Mouse (Mus musculus) urinary bladder, postnatal 10 days (tissue): ENCODE measurements at regions not wholly inside any gene's neighbourhood (a gene's known extent, or its start where the extent isn't known, plus 50 kb on each side); places are given as distances from the start of the nearest gene placed in this dataset.
"Not testable (repeated sequence)": the region's sequence is repeated elsewhere in the genome, so short reads cannot be mapped to it uniquely, and the experiment has no call there.

Source experiments
- DNase-seq: peaks from one replicate; pipeline ENCODE4 v3.0.0; 2022; ENCODE audit warnings: low spot score

DNA sequence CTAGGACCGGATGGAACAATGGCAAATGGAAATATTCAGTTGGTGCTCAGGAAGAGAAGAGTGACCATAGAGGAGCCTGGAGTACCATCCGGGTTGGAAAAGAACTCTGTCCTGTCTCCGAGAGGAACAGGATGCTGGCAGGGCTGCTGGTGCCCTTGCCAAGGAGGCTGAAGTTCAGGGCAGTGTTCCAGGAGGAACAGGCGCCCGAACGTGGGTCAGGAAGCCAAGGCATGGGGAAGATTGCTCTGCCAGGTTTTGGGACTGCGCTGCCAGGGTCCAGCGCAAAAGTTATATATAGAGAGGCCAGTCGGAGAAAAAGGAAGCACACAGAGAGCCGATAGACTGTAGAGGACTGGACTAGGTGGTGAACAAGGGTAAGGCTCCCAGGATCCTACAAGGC, 92.3 kb upstream of the Mdm1 start:
- no peak for DNase-seq

DNA sequence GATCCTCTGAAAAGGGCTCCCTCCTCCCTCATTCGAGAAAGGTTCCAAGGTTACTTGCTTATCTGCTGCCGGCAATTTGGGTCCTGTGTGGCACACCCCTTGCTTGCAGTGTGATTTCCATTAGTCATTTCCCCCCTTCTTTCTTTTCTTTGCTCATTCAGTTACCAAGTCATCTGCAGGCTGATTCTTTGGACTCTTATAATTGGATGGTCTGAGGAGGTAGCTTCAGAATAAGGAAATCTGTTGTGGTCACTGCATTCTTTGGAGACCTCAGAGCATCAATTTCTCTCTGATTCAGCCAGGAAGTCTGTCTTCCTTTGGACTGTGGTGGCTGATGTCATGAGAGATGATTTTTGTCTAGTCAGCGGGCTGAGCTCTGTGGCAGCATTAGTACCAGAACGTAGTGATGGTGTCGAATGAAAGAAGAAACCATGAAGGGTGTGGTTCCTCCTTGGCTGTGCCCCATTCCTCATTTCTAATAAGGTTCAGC, 91.4 kb upstream of the Mdm1 start:
- DNase-seq: no peak

DNA sequence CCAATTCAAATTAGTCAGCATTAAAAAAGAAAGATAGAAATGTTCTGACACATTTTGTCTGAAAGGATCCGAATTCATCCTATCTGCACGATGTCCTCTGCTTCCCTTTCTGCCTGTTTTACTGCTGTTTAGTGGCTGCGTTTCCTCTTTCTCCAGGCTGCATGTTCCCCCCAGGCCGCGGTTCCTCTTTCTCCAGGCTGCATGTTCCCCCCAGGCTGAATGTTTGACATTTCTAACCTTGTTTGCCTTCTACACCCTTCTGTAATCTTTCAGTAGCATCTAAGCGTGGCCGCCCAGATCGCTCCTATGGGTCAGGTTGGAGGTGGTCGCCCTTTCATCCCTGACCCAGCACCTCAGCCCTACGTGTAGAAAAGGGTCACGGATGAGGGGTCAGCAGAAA, 89.6 kb upstream of the Mdm1 start:
- DNase-seq: no peak

DNA sequence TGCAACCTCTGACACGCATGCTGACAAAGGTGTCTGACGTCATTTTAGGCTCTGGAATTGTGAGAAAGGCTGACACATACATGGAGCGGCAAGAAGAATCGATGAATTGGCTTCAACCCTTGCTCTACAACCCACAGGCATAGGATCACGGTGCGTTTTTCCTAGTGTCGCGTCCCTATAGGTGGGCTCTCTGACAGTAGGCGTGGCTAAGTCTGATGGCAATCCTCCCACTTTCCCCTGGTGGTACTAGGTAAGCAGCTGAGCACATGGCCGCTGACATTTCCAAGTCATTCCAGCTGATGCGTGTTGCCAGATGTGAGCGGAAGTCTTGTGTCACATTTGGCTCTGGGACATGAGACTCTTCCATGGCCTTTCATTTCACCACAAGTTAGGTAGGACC, 89.1 kb upstream of the Mdm1 start:
- DNase-seq: no peak

DNA sequence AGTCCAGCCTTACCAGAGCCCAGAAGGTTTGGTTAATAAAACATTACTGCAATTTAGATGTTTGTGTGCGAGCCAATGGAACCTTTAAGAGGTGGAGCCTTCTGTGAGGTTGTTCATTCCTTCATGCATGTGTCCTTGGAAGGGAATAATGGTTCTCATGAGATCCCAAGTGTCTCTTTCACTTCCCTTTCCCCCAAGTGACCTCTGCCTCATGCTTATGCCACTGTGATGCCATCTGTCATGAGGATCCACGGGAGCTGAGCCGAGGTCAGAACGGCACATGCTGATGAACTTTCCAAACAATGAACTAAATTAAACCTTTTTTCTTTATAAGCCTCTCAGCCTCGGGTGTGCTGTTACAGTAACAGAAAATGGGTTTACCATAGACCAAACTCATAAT, 88.6 kb upstream of the Mdm1 start:
- no peak for DNase-seq

DNA sequence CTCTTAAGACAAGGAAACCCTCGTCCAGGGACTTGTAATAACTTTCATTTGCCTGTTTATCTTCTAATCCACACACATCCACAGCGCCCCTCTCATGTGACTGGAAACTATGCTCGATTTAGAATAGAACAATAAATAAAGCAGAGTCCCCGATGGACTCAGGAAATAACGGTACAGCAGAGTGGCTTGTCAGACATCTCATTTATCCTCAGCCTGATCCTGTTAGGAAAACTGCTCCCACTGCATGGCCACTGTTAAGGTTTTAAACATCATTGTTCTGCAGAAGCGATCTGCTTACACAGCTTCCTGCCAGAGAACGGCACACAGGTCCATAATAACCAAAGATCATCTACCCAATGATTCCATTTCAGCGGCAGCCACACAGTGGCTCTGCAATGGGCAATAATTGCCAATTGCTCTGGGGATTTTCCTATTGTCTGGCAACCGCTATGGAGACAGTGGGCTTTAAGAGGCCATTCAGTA, 84.8 kb upstream of the Mdm1 start:
- no peak for DNase-seq

DNA sequence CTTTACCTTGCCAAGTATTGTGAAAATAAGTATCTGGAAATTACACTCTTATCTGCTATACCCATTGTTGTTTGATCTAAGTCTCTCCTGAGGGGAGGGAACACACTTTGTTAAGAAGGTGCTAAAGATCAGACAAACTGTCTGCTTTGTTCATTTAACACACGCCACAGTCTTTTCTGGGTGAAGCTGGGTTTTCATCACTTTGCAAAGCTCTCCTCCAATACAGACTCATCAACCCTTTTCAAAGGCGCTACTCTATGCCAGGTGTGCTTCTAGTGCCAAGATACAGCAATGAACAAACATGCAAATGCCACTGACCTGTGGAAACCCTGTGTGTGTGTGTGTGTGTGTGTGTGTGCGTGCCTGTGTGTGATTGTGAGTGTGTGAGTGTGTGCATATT, 84.1 kb upstream of the Mdm1 start:
- no peak for DNase-seq

DNA sequence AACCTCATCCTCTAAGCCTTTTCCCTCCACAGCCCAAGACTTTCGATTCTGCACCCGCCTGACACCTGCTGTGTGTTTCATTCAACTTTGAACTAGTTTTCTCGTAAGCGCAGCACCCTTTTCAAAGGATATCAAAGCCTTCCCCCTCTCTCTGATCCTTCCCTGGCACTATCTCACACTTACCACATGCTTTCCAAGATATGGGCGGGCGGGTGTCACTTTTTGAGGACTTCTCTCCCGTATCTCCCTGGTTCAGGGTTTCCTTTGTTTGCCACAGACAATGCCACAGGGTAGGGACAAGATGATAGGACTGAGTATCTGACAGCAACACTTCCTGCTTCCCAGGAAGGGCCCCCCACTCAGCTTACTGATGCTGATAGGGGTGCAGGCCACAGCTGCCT, 76.8 kb upstream of the Mdm1 start:
- DNase-seq: no peak

DNA sequence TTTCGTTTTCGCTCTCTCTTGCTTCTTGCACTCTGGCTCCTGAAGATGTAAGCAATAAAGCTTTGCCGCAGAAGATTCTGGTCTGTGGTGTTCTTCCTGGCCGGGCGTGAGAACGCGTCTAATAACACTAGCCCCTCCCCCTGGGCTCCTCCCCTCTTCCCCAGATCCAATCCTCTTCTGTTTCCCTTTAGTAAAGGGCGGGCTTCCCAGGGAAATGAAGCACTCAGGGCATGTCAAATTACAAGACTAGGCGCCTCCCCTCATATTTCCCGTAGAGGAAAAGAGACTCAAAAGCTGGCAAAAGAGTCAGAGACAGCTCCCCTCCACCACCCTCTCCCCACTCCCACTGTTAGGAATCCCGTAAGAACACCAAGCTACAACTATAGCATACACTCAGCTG, 65.3 kb upstream of the Mdm1 start:
- DNase-seq: not testable (repeated sequence)

DNA sequence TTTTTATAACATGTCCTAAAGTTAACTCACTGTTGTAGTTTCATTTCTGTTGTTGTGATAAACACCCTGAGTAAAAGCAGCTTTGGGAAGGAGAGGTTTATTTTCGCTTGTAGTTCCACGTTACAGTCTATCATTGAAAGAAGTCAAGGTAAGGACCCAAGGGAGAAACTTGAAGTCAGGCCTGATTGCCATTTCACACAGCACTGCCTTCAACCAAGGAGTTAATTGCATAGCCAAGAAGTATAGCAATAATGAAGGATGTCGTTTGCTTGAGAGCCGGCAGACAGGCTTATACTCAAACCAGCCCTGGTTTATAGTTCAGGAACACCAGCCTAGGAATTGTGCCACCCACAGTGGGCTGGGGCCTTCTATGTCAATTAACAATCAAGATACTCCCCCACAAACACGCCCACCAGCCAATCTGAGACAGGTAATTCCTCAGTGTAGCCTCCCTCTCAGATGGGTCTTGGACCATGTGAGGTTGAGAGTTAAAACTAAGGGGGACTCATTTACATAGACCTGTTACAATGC, 59.9 kb upstream of the Mdm1 start:
- DNase-seq: no peak

DNA sequence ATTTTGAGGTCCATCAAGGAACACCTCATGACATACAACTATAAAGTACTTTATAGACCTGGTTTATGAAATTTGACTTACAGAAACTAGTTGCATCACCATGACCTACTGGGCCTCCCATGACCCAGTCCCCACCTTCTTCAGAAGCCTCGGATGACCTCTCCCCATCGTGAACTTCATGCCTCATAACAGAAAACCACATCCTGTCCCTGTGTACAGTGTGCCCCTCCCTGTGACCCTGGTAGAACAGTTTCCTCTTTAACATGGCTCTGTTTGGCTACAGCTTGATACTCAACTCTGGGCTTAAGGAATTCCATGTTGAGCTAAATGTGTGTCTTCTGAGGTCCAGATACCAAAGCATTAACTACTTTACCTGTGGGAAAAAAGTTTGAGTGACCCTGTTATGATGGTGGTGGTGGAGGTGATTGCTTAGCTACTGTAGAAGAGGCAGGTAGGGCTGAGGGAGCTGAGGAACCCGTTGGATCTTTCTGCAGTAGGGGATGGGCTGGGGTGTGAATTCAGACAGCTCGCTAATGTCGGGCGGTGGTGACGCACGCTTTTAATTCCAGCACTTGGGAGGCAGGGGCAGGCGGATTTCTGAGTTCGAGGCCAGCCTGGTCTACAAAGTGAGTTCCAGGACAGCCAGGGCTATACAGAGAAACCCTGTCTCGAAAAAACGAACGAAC, 58.4 kb upstream of the Mdm1 start:
- no peak for DNase-seq

DNA sequence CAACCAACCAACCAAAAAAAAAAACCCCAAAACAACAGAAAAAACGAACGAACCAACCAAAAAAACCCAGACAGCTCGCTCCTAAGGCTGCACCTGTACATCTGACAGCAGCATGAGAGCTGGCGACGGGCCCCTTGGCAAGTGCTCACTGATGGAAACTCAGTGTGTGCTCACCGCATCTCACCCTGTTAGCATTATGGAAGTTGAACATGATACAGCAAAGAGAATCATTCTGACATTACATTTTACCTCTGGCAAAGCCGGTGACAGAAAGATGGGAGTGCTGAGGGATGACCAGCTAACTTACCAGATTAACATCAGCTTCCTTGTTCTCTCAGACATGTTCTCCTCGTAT, 57.9 kb upstream of the Mdm1 start:
- DNase-seq: no peak

DNA sequence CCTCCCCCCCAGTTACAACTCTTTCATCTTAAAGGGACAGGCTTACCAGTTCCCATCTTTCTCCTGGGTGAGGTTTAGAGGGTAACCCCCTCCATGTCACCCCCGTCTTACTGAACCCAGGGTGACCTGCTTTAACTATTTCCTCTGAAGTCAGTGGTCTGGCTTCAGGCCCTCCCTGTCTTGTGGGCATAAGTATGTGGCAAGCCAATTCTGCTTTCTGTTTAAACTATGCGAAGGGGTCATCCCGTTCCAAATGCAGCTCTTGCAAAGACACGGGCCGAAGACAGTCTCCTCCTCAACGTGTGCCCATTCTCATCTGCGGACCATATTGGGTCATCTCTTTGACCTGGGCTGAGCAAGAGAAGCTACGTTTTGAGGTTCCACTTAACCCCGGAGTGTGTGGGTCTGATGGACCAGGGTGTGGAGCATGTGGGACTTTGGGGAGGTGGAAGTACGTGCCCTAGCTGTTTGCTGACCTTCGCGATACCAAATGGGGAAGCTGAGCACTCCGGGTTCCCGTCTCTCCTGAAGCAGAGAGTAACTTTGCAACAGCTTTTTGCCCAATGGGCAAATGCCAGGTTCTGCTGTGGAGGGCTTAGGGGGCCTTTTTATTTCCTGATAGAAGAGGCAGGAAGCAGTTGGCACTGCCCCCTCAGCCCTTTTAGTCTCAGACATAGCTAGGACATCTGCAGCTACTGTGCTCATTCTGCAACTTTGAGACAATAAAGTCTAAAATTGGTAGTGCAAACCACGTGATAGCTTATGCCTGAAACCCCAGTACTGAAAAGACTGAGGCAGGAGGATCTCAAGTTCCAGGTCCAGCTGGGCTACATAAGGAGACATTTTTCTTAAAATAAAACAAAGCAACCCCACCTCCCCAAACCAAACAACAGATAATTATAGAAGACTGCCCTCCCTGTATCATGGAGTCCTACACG, 56.3 kb upstream of the Mdm1 start:
- no peak for DNase-seq

DNA sequence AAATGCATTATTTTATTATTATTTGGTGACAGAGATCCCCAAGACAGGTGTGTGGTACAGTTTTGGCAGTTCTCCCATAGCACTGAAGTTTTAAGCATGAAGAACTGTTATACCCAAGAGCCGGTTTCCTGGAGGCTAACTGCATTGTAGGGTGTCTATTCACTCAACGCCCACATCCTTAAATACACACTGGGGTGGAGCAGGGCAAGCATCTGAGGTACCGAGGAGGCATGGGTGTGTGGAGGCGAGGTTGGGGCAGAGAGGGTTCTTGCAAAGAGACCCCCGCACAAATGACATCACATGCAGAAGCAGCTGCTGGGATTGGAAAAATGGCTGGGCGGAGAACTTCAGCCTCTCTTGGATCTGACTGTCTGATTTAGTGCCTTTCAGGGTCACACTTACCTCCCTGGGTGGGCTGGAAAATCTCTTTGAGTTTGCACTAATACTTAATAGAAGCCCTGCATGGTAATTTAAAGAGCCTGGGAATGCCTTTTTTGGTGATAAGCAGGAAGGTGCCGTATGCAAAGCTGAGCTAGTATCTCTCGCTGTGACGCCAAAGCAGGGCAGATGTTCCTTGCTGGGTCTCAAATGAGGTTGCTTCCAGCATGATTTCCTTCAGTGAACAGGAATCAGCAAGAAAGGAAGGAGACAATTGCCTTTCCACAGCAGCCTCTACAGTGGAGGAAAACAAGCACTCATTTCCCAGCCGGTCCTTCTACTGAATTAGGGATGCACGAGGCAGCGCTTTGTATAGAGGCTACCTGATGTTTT, 53.9 kb upstream of the Mdm1 start:
- DNase-seq: no peak

DNA sequence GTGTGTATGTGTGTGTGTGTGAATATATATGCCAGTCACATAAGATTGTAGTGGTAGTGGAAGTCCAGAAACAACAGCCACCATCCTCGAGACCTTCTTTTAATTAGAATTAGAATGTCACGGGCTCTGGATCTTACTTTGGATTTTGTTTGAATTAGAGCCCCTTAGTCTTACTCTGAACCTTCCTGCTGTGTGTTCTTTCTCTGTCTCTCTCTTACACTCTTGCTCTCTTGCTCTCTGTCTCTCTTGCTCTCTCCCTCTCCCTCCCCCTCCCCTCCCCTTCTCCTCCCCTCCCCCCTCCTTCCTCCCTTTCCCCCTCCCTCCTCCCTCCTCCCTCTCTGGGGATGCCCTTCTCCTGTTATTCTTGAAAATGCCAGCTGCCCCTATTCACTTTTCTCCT, 53.1 kb upstream of the Mdm1 start:
- DNase-seq: no peak

DNA sequence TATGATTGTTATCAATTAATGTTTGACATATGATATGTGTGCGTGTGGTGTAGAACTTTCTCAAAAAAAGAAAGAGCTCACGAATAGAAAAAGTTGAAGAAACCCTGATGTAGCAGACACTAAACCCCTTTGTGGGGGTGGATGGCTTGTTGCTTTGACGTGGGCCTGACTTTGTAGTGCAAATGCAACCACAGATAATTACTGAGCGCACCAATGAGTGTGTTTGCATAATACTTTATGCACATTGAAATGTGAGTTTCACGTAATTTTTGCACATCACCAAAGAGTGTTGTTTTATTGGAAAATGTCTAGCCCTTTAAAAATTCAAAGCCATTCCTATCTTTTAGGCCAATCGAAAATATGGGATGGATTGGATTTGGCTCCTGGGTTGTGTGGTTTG, 51.7 kb upstream of the Mdm1 start:
- DNase-seq: no peak

DNA sequence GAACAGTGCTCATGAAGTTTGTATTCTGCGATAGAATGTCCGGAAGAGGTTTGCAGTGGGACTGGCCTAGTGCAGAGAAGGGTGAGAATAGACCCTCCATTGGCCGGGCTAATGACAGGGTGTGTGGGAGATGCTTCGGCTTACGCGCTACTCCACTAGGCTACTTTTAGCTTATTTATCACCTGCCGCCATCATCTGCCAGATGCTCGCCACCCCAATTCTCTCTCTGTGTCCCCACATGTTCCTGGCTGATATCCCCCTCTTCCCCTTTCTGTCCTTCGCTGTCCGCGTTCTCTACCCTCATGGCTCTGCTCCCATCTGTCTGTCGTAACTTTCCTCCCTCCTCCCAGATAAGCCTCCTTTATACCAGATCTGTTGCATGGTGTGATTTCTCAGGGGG, 50.1 kb upstream of the Mdm1 start:
- no peak for DNase-seq
